Mouse (Mus musculus) CD8-positive naive resting alpha-beta T cell, adult 57 days (primary cell): ENCODE data around the gene Art5. TPM values are rescaled to one million over a fixed set of nuclear protein-coding genes. Genes with fewer than 3 reads are reported as not detected.

ENCODE experiments used
- total RNA-seq: library from RNA; stranded (reverse); gene quantifications from one replicate; pipeline ENCODE4 v1.2.4, GENCODE M21; 2023

Gene Art5
- 0.49 TPM for total RNA-seq

GRCm38 (mm10) chr7:102109171-102109570, at the start of gene Art5:
Art5 (minus strand) TSS chr7:102109489.

GRCm38 (mm10) chr7:102116579-102117331, 7.5 kb upstream of the Art5 start, which contains the start of gene Chrna10:
Chrna10 (minus strand) TSS chr7:102116828.

GRCm38 (mm10) chr7:102101487-102101886, 7.8 kb downstream of the Art5 start, which contains the start of gene Art1:
Art1 (plus strand) TSS chr7:102101743.

GRCm38 (mm10) chr7:102082816-102083215, 26.5 kb downstream of the Art5 start, which contains the start of gene Trpc2:
Trpc2 (plus strand) TSS chr7:102083116.

GRCm38 (mm10) chr7:102065046-102065891, 44.0 kb downstream of the Art5 start, which contains the start of the genes Rnf121, Xndc1 and Xntrpc:
Rnf121 (minus strand) TSS chr7:102065469.
Xndc1 (plus strand) TSS chr7:102065511.
Xntrpc (plus strand) TSS chr7:102065713.

Other genes starting within 250 kb of the Art5 start
- 63.0 TPM for gene Anapc15, start 245.8 kb downstream of the Art5 start, total RNA-seq
- gene Folr1, start 238.7 kb downstream of the Art5 start, total RNA-seq = not detected
- gene Lamtor1, start 203.6 kb downstream of the Art5 start, total RNA-seq = 56.6 TPM
- not detected for gene Tomt, start 203.1 kb downstream of the Art5 start, total RNA-seq
- gene Lrrc51, start 175.6 kb downstream of the Art5 start, total RNA-seq = 1.4 TPM
- gene Numa1, start 175.4 kb downstream of the Art5 start, total RNA-seq = 350 TPM
- gene Il18bp, start 90.8 kb downstream of the Art5 start, total RNA-seq = 8.1 TPM
- 31.0 TPM for gene Rnf121, start 44.0 kb downstream of the Art5 start, total RNA-seq
- 47.9 TPM for gene Xndc1, start 44.0 kb downstream of the Art5 start, total RNA-seq
- gene Xntrpc, start 43.8 kb downstream of the Art5 start, total RNA-seq = 7.1 TPM
- not detected for gene Trpc2, start 26.4 kb downstream of the Art5 start, total RNA-seq
- gene Art1, start 7.7 kb downstream of the Art5 start, total RNA-seq = 0.40 TPM
- gene Chrna10, start 7.3 kb upstream of the Art5 start, total RNA-seq = not detected
- gene Nup98, start 100.7 kb upstream of the Art5 start, total RNA-seq = 98.7 TPM
- gene Pgap2, start 100.7 kb upstream of the Art5 start, total RNA-seq = 35.3 TPM
- gene Rhog, start 146.6 kb upstream of the Art5 start, total RNA-seq = 157 TPM
- 174 TPM for gene Stim1, start 158.3 kb upstream of the Art5 start, total RNA-seq